Mouse (Mus musculus): ENCODE data around the gene Hist1h2be. TPM values are rescaled to one million over a fixed set of nuclear protein-coding genes. Genes with fewer than 3 reads are reported as not detected.

Gene Hist1h2be
- total RNA-seq (2021), result 10 to 100 TPM; 12.1 to 13.4 TPM
- long read RNA-seq, experiment 1, partial matches to known transcripts, result 0 of 7 reads
- long read RNA-seq, experiment 1, other reads (novel, unspliced or antisense), result 2 of 7 reads
- long read RNA-seq, experiment 2, partial matches to known transcripts, result 0 of 3 reads
- long read RNA-seq, experiment 2, other reads (novel, unspliced or antisense), result 3 of 3 reads

DNA sequence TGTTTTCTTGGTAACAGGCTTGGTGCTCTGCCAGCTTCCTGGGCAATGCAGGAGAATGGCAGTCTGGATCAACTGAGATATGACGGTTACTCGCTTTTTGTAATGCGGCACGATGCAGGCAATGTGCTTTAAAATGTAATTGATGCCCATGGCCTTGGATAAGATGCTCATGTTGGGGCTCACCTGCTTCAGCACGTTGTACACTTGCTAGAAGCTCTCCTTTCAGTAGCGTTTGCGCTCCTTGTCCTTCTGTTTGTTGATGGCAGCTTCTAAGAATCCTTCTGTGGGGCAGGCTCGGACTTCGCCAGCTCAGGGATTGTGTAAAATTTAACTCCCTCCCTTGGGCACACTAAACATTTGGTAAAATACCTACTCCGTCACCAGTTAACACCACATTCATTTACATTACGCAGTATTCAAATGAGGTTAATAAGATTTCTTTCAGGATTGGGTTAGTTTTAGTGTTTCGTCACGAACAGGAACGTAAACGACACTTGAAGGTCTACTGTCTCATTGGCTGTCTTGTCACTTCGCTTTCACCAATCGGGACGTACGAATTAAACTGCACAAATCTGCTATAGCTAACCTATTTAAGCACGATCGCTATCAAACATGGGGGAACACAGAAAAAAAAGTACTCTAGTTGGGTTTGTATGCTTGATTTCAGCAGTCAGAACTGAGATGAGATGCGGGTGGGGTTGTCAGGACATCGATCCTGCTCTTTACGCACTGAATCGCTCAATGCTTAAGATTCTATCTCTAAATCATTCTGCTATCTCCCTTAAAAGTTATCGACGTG, at the start of gene Hist1h2be:
Gene Hist1h2be (minus strand): TSS at position 392 of the 799 bp plus-strand sequence.
- DNase-seq, result peak; percentile 71 to 76

DNA sequence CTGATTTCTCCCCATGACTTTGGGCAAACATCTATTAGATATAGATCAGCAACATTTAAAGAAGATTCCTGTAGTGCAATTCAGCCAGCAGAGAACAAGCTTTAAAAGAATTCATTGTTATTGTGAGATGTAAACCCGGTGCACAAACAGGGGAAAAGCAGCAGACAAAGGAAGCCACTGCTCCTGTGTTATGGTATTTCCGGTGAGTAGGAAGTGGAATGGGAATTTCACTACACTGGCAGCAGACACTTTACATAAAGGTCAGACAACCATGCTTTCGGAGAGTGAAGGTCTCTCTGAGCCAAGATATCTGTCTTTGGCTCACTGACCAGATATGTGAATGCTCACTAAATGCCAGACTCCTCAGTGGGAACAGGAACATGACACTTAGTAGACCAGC, 41.6 kb upstream of the Hist1h2be start:
- DNase-seq, result no peak

DNA sequence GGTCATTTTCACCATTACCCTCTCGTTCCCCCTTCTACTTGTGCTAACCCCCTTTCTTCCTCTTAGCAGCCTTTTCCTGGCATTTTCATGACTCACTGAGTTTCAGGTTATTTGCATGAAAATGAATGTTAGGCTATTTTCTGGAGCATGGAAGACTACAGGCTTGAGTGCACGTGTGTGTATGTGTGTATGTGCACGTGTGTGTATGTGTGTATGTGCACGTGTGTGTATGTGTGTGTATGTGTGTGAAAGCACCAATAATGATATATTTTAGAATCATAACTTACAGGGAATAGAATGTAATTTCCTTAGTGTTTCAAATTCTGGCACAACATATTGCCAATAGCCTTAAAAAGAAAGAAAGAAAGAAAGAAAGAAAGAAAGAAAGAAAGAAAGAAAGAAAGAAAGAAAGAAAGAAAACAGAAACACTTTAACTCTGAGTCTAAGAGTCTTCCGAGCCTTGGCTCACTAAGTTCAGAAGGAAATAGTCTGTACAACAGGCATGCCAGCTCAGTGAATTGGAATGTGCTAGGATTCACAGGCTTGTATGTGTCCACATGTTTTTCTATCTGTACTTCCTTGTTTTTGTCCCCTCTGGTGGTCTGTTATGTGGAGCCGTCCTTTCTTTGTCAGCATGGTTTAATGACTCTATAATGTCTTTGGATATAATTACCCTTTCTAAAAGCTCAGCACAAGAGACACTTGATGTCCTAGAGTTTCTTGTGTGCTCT, 38.9 kb upstream of the Hist1h2be start:
- no peak for DNase-seq

DNA sequence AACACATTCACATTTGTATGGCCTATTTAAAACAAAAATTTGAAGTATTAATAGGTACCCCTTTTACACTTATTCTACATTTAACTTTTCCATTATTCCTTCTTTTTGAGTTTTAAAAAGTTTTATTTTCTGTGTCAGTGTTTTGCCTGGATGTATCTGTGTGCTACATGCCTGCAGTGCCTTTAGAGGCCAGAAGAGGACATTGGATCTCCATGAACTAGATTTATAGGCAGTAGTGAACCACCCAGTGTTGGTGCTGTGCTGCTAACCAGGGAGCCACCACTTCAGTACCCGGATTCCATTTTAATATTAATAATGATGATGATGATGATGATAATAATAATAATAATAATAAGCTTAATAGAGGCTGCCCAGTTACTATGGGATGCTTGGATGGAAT, 9.7 kb upstream of the Hist1h2be start:
- DNase-seq, result peak in 1 of 2 experiments; percentile 4

DNA sequence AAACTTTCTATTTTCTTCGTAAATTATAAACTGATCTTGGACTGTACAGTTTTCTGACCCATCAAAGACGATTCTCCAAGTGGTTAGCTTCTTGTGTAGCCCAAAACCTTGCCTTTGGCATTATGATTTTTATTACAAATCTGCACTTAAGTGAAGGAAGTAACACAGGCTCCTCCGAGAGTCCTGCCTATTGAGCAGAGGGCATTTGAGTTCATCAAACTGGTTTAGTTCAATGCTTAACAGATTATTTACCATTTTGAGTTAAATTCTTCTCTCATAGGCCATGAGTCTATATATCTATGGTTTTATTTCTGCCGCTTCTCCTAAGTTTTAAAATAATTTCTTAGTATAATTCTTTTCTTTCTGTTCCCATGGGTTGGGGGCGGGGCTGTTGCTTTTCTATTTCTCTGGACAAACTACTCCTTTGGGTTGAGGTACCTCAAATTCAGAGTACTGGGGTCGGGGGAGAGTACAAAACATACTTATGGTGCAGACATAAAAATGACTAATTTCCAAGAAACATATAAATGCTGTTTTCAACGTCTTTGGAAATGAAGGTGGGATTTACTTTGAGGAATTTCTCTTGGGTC, 2.0 kb upstream of the Hist1h2be start:
- DNase-seq, result peak in 1 of 2 experiments; percentile 43

DNA sequence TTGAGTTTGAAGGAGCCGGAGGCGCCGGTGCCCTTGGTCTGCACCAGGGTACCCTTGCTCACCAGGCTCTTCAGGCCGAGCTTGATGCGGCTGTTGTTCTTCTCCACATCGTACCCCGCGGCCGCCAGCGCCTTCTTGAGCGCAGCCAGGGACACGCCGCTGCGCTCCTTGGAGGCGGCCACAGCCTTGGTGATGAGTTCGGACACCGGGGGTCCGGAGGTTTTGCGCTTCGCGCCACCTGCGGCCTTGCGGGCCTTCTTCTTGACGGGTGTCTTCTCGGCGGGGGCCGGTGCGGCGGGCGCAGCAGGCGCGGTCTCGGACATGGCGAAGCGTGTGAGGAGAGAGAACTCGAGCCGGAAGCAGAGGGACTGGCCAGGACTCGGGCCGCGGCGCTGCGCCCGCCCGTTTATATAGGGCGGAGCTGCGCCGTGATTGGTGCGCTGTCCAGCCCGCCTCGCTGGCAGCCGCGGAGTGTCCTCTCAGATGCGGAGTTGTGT, 1.3 kb upstream of the Hist1h2be start, which contains the start of gene Hist1h1e:
Gene Hist1h1e (minus strand): TSS at position 384 of the 497 bp plus-strand sequence.
- DNase-seq, result peak; percentile 93 to 95

DNA sequence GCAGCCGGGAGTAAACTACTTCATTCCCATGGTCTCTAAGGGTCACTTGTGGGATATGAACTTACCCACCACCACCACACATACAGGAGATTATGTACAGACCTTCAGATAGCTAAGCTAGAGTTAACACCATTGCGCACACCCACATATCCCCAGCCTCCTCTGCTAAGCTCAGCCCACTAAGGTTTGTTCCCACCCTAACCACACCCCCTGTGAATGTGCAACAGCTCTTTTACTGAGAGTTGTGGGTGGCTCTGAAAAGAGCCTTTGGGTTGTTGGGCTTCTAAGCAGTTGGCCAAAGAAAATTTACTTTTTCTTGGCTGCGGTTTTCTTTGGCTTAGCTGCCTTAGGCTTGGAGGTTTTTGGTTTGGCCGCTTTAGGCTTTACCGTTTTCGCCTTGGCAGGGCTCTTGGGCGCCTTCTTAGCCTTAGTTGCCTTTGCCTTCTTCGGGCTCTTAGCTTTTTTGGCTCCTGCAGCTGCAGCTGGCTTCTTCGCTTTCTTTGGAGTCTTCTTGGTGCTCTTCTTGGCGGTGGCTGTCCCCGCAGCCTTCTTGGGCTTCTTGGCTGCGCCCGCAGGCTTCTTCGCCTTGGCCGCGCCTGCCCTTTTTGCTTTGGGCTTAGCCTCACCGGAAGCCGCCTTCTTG, 729 bp upstream of the Hist1h2be start:
- DNase-seq, result peak; percentile 80 to 84

DNA sequence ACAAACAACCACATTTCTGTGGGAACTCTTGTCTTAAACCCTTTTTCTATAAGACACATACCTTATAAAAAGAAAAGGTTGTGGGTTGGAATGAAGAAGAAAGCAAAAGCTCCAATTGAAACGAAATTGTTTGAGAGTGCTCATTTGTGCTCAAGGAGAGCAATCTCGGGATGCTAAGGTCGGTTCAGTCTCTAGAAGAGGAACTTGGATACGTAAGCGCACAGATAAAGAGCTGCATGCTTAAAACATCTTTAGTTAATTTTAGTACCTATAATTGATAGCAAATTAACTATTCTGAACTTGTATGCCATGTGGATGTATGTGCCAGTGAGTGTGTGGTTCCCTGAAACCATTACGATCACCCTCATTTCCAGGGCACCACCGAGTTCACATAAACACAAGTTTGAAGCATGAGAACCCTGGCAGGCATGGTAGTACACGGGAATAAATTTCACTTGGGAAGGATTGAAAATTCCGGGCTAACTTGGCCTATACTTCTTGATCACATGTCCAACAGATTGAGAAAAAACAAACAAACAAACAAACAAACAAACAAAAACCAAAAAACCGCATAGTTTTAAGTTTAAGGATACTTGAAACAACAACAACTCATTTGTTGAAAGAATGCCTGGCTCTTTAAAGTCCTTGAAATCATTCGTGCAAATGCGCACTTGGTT, 730 bp downstream of the Hist1h2be start:
- DNase-seq, result no peak

DNA sequence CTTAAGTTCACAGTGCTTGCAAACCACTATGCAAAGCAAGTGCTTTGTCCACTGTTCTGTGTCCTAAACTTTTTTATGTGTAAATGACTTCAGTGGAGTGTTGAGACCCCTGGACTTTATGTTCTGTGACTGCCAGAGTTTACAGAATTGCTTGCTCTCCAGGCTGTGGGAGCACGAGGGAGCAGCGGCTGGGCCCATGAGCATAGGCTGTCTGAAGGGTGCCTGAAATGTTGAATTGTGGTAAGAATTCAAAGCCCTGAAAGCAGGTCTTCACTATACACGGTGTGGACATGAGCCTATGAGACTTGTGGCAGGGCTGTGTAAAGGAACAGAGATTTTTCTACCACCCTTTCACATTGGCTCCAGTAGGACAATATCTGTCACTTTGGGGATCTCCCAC, 9.3 kb downstream of the Hist1h2be start:
- DNase-seq, result no peak

DNA sequence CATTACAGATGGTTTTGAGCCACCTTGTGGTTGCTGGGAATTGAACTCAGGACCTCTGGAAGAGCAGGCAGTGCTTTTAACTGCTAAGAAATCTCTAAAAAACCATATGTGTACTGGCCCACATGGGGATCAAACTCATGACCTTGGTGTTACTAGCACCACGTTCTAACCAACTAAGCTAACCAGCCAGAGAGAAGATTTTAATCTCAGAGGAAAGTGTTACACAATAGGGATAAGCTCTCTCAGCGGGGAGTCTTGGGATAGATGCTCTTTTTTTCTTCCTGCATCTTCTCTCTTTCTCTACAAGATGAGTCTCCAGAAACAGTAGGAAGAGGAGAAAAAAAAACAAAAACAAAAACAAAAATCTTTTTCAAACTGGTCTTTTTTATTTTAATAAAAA, 10.5 kb downstream of the Hist1h2be start:
- no peak for DNase-seq

DNA sequence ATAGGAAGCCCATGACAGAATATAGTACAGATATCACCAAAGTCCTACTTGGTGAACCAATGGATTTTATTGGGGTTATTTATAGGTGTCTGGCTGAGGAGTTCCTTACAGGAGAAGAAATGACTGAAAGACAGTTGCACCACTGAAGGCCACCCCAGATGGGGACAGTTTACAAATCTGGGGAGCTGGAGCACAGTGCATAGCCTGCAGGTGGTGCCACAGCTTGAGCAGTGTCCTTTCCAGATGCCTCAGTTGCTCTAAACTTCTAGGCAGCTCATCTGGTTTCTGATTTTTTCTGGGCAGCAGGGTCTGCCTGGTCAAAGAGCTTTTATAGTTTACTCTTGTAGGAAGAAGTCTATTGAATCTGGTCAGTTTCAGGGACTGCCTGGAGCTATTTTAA, 11.1 kb downstream of the Hist1h2be start:
- no peak for DNase-seq

DNA sequence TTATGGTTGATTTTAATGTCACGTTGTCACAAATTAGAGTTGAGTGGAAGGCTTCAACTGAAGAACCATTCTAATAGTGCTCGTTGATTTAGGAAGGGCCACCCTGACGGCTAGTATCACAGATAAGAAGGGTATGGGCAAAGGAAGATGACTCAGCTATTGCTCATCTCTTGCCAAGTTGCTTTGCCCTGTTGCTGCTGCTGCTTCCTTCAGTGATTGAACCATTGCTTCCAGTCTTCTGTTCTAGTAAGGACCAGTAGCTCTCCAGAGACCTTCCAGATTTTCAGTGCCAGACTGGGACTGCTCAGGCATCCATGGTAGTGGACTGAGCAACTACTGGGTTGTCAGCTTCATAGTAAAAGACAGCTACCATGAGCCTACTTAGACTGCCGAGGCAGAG, 11.7 kb downstream of the Hist1h2be start:
- DNase-seq, result peak in 1 of 2 experiments; percentile 15

DNA sequence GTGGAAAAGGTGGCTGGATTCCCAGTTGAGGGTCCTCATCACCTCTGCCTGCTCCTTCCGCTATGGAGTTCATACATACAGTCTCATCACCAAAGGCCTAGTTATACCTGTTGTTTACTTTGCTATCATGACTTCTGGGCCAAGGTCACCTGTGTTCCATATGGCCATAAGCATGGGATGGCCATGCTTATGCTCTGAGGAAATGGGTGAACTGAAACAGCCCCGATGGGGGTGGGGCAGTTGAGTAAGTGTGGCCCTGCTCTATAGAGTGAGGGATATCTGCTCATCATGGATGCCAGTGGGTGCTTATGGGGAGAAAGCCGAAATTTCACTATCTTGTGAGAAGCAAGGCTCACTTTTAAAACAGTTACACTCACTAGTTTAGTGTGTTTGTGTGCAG, 15.9 kb downstream of the Hist1h2be start:
- no peak for DNase-seq

DNA sequence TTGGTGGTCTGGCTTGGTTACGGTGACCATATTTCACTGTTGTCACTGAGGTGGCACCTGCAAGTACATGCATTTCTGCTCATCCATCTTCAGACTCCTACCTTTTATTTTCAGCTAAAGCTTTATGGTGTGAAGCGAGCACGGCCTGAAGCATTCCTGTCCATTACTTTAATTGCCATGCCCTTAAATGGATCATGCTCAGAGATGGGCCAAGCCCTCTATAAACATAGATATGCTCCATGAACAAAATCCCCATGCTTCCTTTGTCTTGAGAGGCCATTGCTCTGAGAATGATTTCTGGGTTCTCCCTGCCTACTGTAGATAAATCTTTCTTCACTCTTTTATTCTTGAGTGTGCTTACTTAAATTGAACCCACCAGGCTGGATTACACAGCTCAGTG, 16.5 kb downstream of the Hist1h2be start:
- DNase-seq, result no peak

DNA sequence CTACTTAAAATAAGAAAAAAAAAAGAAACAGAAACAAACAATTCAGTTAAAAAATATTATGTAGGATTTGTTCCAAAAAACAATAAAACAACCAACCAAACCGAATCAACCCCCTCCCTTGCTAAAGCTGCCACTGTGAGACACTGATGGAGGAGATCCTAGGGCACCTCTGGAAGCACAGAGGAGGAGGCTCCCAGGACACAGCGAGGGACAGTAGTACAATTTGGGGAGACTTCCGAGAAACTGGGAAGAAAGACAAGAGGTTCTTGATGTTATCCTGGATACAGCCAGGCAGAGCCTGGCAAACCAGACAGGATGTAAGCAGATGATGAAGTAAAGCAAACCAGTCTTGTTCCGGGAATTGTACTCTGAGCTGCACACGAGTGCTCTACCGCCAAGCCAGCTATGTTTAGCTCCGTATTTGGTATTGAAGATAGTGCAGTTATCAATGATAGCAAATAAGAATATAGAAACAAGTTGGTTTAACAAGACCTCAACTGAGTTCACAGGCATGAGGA, 17.7 kb downstream of the Hist1h2be start:
- DNase-seq, result no peak

DNA sequence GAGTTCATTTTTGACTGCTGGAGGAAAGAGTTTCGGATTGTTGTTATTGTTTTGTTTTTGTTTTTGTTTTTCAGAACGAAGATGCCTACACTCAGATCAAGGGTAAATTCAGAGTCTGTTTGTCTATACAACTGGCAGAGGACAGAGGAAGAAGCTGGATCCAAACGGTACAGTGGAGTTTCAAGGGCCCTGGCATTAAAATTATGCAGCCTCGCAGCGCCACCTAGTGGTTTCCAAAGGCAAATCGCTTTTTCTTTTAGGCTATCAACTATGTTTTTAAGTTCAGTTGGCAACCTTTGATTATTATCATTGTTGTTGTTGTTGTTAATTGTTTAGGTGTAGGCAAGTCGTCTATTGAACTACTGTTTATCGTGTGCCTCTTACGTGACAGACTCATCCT, 23.0 kb downstream of the Hist1h2be start:
- peak; percentile 79 to 87 for DNase-seq

DNA sequence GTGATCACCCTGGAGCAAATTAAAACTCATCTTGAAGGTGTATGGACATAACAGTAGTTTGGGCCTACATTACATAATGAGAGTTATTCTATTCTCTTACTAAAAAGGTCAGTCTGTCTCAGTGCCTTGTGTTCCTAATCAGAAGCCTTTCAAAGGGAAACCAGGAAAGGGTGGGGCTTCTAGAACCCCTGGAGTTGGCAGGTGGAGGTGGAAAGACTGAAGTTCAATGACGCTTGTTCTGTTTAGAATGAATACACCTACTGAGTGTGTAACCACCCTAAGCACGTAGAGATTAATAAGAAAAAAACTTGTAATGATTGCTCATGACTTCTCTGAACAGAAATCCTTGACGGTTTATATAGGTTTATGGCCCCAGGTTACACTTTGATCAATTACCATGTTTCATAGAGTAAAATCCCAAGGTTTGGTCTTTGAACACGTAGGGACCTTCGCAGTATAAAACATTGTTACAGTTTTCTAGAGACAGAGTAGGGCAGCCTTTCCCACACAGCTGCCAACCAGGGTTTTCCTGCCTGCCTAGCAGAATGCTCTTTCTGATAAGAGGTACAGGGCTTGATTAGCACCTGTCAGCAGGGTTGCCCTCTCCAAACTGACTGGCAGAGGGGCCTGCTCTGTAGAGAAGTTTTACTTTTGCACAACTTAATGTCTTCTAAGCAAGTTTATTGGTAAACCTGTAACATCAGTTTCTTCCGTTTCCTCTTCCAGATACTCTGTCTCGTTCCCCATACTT, 25.1 kb downstream of the Hist1h2be start:
- no peak for DNase-seq

DNA sequence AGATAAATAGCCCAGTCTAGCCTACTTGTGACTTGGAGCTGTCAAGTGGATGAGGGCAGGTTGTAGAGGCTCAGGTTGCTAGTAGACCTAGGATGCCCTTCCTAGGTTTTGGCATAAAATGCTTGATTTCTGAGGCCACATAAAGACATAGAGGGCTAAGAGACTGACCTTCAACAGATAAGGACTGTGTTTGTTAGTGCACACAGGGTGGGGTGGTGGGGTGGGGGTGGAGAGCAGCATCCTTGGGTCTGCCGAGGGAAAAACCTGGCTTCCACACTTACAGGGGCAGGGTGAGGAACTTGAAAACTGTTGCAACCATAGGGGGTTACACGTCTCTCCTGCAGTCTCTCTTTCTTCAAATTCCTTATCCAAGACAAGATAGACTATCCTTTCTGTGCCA, 25.7 kb downstream of the Hist1h2be start:
- no peak for DNase-seq

DNA sequence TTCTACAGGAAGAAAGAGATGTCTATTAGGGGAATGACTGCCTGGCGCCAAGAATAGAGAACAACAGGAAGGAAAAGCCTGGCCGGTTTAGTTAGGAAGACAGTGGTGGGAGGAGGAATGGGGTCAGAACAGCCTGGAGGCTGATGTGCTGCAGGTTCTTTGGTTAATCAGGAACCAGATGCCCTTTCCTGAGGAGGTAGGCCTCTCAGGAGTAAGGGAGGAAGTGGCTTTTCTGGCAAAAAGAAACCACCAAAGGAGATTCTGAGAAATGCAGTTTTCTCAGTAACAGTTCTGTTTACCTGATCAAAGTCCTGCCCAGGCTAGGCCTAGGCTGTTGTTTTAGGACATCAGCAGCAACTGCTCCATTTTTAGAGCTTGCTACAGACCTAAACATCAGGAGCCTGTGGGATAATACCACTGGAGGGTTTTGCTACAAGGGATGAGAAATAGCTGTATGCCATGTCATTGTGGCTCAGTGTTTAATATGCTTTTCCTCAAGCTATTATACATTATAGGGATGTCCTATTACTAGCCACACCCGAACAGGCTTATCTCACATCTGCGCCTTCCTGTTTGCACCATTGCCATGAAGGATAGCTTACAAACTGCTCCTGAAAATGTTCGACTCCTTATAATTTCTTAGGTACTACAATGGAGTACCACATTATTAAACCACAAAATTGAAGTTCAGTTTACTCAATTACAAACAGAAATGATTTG, 27.7 kb downstream of the Hist1h2be start:
- no peak for DNase-seq

DNA sequence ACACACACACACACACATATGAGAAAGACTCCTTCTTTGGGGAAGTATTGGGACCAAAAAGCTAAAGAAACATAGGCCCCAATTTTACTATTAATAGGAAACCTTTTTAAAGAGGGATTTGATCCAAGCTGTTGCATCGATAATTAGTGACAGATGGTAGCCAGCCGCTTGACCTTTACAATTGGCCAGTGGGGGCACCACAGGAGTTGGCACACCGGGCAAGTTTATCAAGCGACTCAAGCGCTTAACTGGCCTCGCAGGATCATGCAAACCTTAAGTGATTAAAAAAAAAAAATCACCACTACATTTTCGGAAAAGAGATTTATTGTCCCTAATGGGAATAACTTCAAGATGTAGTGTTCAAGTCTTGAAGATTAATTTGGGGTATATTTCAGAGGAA, 28.3 kb downstream of the Hist1h2be start:
- no peak for DNase-seq

All from adrenal gland, postnatal 36 days (tissue).